Mouse (Mus musculus) gastrocnemius, postnatal 14 days (tissue): ENCODE results near the gene Zzz3. TPM values are rescaled to one million over a fixed set of nuclear protein-coding genes. Genes with fewer than 3 reads are reported as not detected.

Experiments
- DNase-seq: peaks from one replicate; pipeline ENCODE4 v3.0.0; 2021; ENCODE audit warnings: mixed read lengths
- intact Hi-C: fragments of 180-260 bp; cut with DNase I; formaldehyde crosslinking; loops from one replicate; pipeline ENCODE4 v1.15.1; 2025; ENCODE audit warnings: low total_unique reads
- total RNA-seq, 2 experiments: library from RNA; stranded (reverse); gene quantifications; 2 replicates each; pipeline ENCODE4 v1.2.3; 2021

Zzz3 gene
- total RNA-seq, 2 experiments from 2014 or later, result 14.2 to 15.6 TPM

GRCm38 (mm10) chr3:152483800-152484199 is 88.5 kb downstream of the Zzz3 start:
- no peak for DNase-seq
- intact Hi-C loops, result no loop called here

- DNase-seq, result no peak
Measured at GRCm38 (mm10) chr3:152484206-152484605, 88.9 kb downstream of the Zzz3 start.

DNA sequence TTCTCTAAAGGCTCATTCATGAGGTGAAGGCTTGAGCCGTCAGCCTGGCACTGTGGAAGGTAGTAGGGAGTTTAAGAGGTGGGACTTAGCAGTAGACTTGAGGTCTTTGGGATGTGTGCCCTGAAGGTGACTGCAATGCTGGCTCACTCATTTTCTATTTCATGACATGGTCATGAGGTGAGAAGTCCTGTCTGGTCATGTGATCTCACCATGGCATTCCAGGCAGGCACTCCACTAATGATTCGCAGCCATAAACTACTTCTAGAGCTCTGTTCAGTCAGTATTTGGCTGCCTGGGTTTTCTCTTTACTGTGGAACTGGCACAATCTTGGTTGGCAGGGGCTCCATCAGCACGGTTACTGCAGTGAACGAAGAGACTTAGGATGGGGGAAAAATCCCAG is 93.7 kb downstream of the Zzz3 start:
- intact Hi-C loops, result no loop called here

More at GRCm38 (mm10) chr3:152484206-152484605, 88.9 kb downstream of the Zzz3 start:
- intact Hi-C loops, result no loop called here

DNA sequence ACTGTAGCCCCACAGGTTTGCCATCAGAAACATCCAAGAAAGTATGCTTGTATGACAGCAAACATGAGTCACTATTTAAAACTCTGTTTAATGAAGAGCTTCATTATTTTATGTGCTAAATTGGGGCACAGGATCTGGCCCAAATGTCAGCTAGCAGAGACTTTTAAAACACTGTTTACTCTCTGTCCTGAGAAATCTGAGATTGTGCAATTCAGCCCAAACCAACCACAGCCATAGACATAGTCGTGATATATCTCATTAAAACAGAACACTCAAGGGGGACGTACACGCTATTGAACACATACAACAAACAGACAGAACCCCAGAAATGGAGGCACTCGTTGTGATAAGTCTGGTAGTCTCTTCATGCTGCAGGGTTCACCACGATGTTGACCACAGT is 95.2 kb downstream of the Zzz3 start:
- intact Hi-C loops, result no loop called here
- no peak for DNase-seq

More for the DNA sequence above, 93.7 kb downstream of the Zzz3 start:
- no peak for DNase-seq

- intact Hi-C loops, result no loop called here
- no peak for DNase-seq
Measured at GRCm38 (mm10) chr3:152492241-152492640, 97.0 kb downstream of the Zzz3 start.

DNA sequence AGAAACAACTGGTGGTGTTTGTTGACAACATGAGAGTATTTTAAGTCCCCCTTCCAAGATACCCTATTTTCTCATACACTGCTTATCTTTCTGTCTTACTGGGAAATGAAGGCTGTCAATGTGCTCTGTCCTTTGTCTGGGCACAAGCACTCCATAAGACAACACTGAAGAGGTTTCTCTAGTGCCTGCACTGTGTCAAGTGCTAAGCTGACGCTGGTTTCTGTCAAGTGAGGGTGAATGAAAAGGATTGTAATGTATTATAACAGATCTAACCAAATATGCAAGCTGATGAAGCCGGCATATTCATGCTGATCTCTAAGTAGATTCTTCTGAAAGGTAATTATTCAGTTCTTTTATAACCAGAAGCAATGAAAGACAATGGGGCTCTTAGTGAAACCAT is 98.5 kb downstream of the Zzz3 start:
- intact Hi-C loops, result no loop called here
- DNase-seq, result no peak

DNA sequence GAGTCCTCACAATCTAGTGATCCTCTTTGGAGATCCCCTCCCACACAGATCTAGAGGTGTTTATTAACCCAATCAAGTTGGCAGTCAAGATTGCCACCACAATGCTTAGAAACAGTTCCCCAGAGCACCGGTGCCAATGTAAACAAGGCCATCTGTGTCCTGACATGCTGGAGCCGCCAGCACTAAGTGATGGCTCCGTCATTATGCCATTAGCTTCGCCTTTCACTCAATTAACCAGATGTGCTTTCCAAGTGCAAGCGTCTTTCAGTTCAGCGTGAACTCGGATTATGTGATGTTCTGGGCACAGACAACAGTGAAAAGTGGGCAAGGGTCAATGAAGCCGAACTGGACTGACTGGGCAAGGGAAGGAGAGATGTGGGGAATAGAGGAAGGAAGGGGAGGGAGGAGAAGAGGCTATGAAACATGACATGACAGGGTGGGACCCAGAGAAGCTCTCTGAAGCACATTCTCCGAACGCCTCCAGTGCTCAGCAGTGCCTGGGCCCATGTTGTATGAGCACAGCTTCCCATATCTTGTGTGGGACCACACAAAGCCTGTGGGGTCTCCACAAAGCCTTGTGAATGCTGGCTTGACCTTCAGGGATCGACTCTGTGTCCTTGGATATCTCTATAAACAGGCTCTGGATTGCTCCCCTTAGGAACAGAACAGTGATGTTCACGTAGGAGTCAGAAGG is 99.5 kb downstream of the Zzz3 start:
- DNase-seq, result no peak
- intact Hi-C loops, result no loop called here

- no peak for DNase-seq
- intact Hi-C loops, result no loop called here
Measured at GRCm38 (mm10) chr3:152495415-152495898, 100.2 kb downstream of the Zzz3 start.

- intact Hi-C loops, result no loop called here
- no peak for DNase-seq
Measured at GRCm38 (mm10) chr3:152497084-152497483, 101.8 kb downstream of the Zzz3 start.

DNA sequence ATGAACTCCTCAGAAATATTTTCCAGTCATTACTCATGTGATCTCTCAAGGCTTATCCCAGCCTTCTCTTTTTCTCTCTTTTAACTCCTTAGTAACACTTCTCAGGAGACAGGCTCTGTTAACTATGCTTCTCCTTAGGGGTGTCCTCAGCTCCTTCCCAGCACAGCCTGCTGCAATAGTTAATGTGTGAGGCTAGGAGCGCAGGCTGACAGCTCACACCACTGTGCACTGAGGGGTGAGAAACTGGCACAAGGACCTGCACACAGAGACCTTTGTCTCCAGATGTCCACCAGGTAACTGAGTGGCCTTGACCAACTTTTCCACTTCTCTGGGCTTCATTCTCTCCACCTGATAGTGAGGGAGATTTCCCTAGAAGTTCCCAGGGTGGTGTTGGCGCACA is 102.6 kb downstream of the Zzz3 start:
- DNase-seq, result no peak
- intact Hi-C loops, result no loop called here

DNA sequence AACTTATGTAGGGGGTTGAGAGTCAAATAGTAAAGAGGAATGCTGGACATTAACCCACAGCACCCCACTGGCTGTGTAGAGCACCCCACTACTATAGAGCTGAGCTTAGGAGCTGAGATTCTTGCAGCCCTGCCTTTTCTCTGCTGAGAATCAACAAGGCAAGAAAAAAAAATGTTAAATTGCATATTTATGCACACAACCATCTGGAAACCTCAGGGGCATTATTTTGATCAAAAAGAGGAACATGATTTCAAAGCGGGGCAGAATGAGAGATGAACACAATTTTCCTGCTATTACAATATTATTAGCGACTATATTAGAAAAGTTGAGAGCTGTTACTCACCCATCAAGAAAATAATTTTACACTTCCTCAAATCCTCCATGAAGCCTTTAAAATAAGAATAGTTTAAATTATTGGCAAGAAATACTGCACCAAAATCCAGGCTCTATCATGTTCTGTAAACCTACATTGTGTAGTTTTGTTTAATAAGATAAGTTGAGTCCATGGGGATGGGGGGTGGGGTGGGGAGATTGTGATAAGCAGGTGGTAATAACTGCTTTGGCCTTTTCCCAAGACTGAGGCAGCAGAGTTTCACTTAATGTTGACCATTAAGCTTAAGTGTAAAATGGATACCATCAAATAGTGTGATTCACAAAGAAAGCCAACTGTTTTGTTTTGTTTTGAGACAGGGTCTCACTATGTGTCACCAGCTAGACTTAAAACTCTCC is 103.9 kb downstream of the Zzz3 start:
- intact Hi-C loops, result no loop called here
- DNase-seq, result no peak

DNA sequence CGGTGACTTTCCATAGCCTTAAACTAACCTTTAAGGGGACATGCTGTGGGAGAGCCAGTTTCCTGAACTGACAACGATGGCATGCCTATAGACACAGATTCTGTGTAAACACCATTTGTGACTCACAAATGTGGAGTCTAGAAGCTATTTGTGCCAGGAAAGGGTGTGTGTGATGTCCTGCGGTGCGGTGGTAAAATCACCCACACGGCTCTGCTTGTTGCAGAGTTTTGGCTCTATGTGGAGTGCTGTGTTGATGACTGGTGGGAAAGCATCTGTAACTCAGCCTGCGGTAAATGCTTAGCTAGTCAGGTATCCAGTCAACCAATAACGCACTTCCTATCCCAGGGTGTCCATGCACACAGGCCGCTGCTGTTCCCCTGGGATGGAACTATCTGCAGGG is 112.6 kb downstream of the Zzz3 start:
- DNase-seq, result no peak
- intact Hi-C loops, result no loop called here

DNA sequence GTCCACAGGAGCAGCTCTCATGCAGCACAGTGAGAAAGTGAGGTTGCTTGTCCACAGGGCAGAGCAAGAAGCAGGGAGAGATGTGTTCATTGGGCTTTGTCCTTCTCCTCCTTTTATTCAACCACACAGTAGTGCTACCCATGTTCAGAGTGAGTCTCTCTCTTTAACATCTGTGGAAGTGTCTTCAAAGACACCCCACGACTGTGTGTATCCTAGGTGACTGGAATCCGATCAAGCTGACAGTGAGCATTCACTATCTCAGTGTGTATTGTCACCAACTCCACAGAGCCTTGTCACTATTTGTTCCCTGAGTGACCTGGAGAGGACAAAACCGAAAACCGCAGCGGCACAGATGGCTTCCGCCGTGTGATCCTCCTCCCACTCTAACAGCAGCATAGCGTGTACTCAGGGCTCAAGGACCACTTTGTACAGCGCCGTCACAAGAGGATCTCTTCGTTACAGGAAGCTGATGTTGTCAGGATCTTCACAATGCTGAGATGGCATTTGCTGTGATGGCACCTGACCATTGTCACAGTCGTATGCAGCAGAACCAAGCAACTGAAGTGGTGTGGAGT is 113.2 kb downstream of the Zzz3 start:
- intact Hi-C loops, result no loop called here
- no peak for DNase-seq

DNA sequence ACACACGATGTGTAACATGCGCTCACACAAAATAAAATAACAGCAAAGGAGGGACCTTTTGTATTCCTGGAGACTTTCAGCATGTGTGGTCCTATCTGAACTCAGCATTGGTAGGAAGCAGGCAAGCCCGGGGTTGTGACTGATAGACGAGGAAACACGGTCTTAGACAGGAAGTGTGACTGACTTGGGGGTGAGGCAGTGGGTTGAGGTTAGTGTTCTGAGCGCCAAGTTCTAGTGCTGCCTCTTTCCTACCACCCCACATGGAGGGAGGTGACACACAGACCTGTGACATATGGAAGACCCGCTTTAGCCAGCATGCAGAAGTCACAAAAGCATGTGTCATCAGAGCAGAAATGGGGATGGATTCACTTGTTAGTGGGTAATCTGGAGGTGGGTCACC is 114.0 kb downstream of the Zzz3 start:
- intact Hi-C loops, result no loop called here

More for the DNA sequence above, 114.0 kb downstream of the Zzz3 start:
- no peak for DNase-seq

Other genes with a start within 250 kb of the Zzz3 start
- gene Gipc2, start 229.2 kb upstream of the Zzz3 start, total RNA-seq, result 1 to 10 TPM in 1 of 2 experiments, under 1 TPM in 1; 0.82 to 1.1 TPM
- 10 to 100 TPM; 45.4 to 48.2 TPM for gene Dnajb4, start 185.2 kb upstream of the Zzz3 start, total RNA-seq
- 10 to 100 TPM; 31.5 to 35.2 TPM for gene Fubp1, start 185.1 kb upstream of the Zzz3 start, total RNA-seq
- 100 to 1,000 TPM; 323 to 367 TPM for gene Nexn, start 129.1 kb upstream of the Zzz3 start, total RNA-seq
- 1 to 10 TPM; 3.7 to 4.1 TPM for gene Miga1, start 55.1 kb upstream of the Zzz3 start, total RNA-seq
- 10 to 100 TPM; 18.2 to 21.3 TPM for gene Usp33, start 49.0 kb upstream of the Zzz3 start, total RNA-seq